Mouse (Mus musculus) liver, adult 2 months (tissue): ENCODE data around the gene Smurf1.

ENCODE experiments used
- CTCF ChIP-seq: fragments of 200-500 bp; IDR thresholded peaks from 2 replicates; pipeline ENCODE4 v1.5.1; 2011; ENCODE audit warnings: low read depth, low read length, control low read depth
- POLR2A ChIP-seq: fragments of 200-500 bp; IDR thresholded peaks from 2 replicates; pipeline ENCODE4 v1.6.1; 2011; ENCODE audit warnings: low read length, control low read depth; ENCODE audit not compliant: insufficient read depth; ENCODE audit errors: extremely low read depth

DNA sequence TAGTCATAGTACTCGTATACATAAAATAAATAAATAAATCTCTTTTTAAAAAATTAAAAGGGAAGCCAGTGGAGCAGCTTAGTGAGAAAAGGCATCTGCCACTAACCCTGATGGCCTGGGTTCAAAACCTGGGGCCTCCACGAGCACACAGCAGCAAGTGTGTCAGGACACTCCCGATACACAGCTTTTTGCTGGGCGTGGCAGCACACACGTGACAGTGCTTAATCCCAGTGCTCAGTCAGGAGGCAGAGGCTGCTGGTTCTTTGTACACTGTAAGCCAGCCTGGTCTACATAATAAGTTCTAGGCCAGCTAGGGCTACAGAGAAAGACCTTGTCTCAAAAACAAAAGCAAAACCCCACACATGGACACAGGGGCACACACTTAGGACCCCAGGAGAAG lies 52.3 kb downstream of the Smurf1 start:
- no peak for TF ChIP-seq POLR2A
- no peak for TF ChIP-seq CTCF
